Mouse (Mus musculus) heart, embryonic 14.5 days (tissue): ENCODE data around the gene Gm21974. TPM values are rescaled to one million over a fixed set of nuclear protein-coding genes. Genes with fewer than 3 reads are reported as not detected.

Experiments used
- ATAC-seq: fragments of 200-750 bp; cut with Nextera tagmentation; 2 replicates; pipeline ENCODE4 v1.8.0; 2017; ENCODE audit warnings: low read depth, moderate TSS enrichment; ENCODE audit not compliant: insufficient number of reproducible peaks, insufficient read depth, low FRiP score
- H3K27ac ChIP-seq, 2 experiments: fragments of 200-500 bp in 1 of 2; fragments of 300-500 bp in 1 of 2; sonication (generic) in 1 of 2; replicated peaks in 1 of 2; 2 replicates each; pipeline ENCODE4 v1.5.1; 2012 to 2014; ENCODE audit warnings: low read depth in 2 of 2, low read length in 2 of 2, control low read depth in 1 of 2, mild to moderate bottlenecking in 1 of 2, mixed read lengths in 1 of 2; ENCODE audit not compliant: control insufficient read depth in 1 of 2, insufficient read depth in 1 of 2
- H3K27me3 ChIP-seq: fragments of 300-500 bp; sonication (generic); 2 replicates; pipeline ENCODE4 v1.6.1; 2014; ENCODE audit warnings: mild to moderate bottlenecking, low read length, control low read depth; ENCODE audit not compliant: control insufficient read depth, insufficient read depth
- H3K36me3 ChIP-seq: fragments of 300-500 bp; sonication (generic); 2 replicates; pipeline ENCODE4 v1.6.1; 2014; ENCODE audit warnings: mild to moderate bottlenecking, control low read depth, low read length, mixed read lengths; ENCODE audit not compliant: control insufficient read depth, insufficient read depth
- H3K4me1 ChIP-seq, 2 experiments: fragments of 200-500 bp in 1 of 2; fragments of 300-500 bp in 1 of 2; sonication (generic) in 1 of 2; 2 replicates each; pipeline ENCODE4 v1.6.1; 2012 to 2014; ENCODE audit warnings: low read length in 2 of 2, control low read depth in 1 of 2, mixed read lengths in 1 of 2; ENCODE audit not compliant: control insufficient read depth in 2 of 2, insufficient read depth in 2 of 2
- H3K4me2 ChIP-seq: fragments of 300-500 bp; sonication (generic); 2 replicates; pipeline ENCODE4 v1.6.1; 2014; ENCODE audit warnings: mild to moderate bottlenecking, low read length
- H3K4me3 ChIP-seq, 2 experiments: fragments of 200-500 bp in 1 of 2; fragments of 300-500 bp in 1 of 2; sonication (generic) in 1 of 2; 2 replicates each; pipeline ENCODE4 v1.5.1; 2012 to 2014; ENCODE audit warnings: low read length in 2 of 2, mild to moderate bottlenecking in 2 of 2, control low read depth in 1 of 2, low read depth in 1 of 2, moderate library complexity in 1 of 2; ENCODE audit not compliant: control insufficient read depth in 1 of 2, insufficient read depth in 1 of 2
- H3K9ac ChIP-seq: fragments of 300-500 bp; sonication (generic); 2 replicates; pipeline ENCODE4 v1.6.1; 2014; ENCODE audit warnings: mild to moderate bottlenecking, low read length
- H3K9me3 ChIP-seq: fragments of 300-500 bp; sonication (generic); 2 replicates; pipeline ENCODE4 v1.6.1; 2016; ENCODE audit warnings: low read length, control low read depth; ENCODE audit not compliant: control insufficient read depth
- WGBS: fragments of 180-500 bp; shearing (Covaris S2); extraction: QIAGEN DNeasy Blood & Tissue Kit; methylation state at CpG from one replicate; pipeline ENCODE4 v1.1.7; 2014; 5-methylcytosine and 5-hydroxymethylcytosine counted together
- polyA plus RNA-seq: library from polyadenylated mRNA; unstranded; fragments of >200 nt; fragmentation: Nextera tagmentation; extraction: Ambion mirVana; gene quantifications from 2 replicates; pipeline ENCODE4 v1.2.1, GENCODE M21; 2014

Gene Gm21974
- polyA plus RNA-seq, 1 experiment from 2014 or later: not detected

DNA sequence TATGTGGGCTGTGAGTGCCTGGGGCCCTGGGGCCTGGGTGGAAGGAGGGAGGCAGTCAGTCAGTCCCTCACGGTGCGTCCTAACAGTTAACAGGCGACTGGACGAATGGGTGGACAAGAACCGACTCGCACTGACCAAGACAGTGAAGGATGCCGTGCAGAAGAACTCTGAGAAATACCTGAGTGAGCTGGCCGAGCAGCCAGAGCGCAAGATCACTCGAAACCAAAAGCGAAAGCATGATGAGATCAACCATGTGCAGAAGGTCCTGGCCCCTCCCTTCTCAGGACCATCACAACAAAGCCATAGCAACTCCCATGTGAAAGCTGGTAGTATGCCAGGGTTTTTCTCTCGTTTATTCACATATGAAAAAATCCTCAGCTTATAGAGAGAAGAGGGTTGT lies 20.0 kb upstream of the Gm21974 start:
- Histone ChIP-seq H3K4me2 (no peak overlapping the region), H3K27me3 (no peaks in the 10 kb centered on the region), H3K36me3 (peaks cover 39% of the 10 kb centered on the region), H3K9ac (no peak overlapping the region), H3K4me1 (peaks cover 2 to 8% of the 10 kb centered on the region in 2 experiments; a peak in 3 of 4 replicates), H3K4me3 (no peak overlapping the region), H3K9me3 (no peaks in the 10 kb centered on the region), H3K27ac (no peak overlapping the region)
- WGBS: 92% methylated on average over 12 of the region's 12 CpGs
- no peak for ATAC-seq

DNA sequence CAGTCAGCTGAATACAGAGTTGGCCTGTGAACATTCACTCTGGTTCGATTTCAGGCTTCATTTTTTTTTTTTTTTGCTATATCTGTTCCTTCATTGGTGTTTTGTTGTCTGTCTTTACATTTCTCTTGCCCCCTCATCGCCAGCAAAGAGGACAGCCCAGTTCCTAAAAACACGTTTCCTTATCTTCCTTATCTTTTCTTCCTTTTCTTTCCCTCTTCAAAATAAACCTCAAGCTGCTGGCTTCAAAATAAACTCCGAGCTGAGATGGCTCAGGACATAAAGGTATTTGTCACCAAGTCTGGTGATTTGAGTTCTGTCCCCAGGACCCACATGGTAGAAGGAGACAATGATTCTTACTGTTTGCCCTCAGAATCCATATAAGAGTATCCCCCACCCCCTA lies 17.7 kb upstream of the Gm21974 start:
- Histone ChIP-seq H3K27ac (peak overlapping the region in 1 of 2 experiments; percentile 80; a peak in 1 of 4 replicates), H3K9ac (peak overlapping the region; percentile 89), H3K9me3 (no peaks in the 10 kb centered on the region), H3K4me2 (peak overlapping the region; percentile 91), H3K36me3 (peaks cover 49% of the 10 kb centered on the region), H3K27me3 (no peaks in the 10 kb centered on the region), H3K4me1 (peaks cover 2 to 8% of the 10 kb centered on the region in 2 experiments; a peak in 3 of 4 replicates), H3K4me3 (peak overlapping the region; percentile 66 to 100)
- ATAC-seq: no peak
- WGBS: 15% methylated on average over 4 of the region's 4 CpGs

DNA sequence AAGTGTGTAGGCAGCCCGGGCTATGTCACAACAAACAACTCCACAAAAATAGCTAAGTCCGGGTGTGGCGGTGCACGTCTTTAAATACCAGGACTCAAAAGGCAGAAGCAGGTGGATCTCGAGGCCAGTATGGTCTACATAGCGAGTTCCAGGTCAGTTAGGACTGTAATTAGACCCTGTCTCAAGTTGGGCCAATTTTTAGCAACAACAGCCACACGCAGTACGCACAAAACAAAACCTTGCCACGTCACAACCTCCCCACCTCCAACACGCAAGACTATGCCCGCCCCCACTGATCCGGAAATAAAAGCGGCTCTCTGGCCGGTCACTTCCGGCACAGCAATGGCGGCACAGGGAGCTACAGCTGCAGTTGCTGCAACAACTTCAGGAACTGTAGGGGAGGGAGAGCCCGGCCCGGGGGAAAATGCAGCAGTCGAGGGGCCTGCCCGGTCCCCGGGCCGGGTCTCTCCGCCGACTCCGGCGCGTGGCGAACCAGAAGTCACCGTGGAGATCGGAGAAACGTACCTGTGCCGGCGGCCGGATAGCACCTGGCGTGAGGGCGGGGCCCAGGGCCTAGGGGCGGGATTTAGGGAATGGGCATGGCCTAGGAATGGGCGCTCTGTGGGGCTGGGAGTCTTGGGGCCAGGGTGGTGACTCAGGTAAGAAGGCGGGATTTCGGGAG lies 17.1 kb upstream of the Gm21974 start, which contains the start of gene Kat8:
Gene Kat8 (plus strand): TSS at position 327 of the 682 bp plus-strand sequence.
- peak; percentile 87 for ATAC-seq
- H3K9me3 ChIP-seq: no peaks in the 10 kb centered on the region
- no peaks in the 10 kb centered on the region for H3K27me3 ChIP-seq
- peak within 1 kb of the TSS; percentile 91 for H3K4me2 ChIP-seq
- peaks cover 2 to 8% of the 10 kb centered on the region in 2 experiments; a peak in 3 of 4 replicates for H3K4me1 ChIP-seq
- H3K27ac ChIP-seq: peak within 1 kb of the TSS; percentile 80 to 92
- peak within 1 kb of the TSS; percentile 66 to 100 for H3K4me3 ChIP-seq
- under 1% methylated on average over 40 of the region's 40 CpGs for WGBS
- H3K36me3 ChIP-seq: peaks cover 51% of the 10 kb centered on the region
- H3K9ac ChIP-seq: peak within 1 kb of the TSS; percentile 89

DNA sequence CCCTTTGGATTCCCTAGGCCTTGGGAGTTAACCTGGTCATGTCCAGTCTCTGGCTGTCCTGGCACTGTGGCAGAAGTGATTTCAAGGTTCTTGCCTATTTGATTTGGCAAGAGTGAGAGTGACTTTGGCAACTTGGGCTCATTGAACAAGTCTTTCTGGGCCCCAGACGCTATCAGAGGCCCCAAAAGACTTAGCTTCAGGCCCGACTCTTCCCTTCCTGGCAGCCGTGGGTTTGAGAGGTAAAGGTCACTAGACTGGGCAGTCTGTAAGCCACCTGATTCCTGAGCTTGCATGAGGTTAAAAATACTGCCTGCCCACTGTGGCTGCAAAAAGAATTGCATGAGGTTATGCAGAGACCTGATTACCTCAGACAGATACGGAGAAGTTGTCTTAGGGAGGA lies 13.4 kb upstream of the Gm21974 start:
- no peak for ATAC-seq

DNA sequence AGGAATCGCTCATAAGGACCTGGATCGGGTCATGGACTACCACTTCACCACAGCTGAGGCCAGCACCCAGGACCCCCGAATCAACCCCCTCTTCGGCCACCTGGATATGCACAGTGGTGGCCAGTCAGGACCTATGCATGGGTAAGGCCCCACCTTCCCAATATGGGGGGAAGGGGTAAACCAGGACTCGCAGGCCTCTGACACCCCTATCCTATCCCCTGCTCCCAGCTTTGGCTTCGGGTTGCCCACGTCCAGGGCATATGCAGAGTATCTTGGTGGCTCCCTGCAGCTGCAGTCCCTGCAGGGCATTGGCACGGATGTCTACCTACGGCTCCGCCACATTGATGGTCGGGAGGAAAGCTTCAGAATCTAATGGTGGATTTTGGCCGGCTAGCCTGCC lies 12.7 kb upstream of the Gm21974 start:
- H3K9ac ChIP-seq: no peak overlapping the region
- no peak for ATAC-seq
- H3K36me3 ChIP-seq: peaks cover 51% of the 10 kb centered on the region
- H3K4me3 ChIP-seq: no peak overlapping the region
- 93% methylated on average over 12 of the region's 12 CpGs for WGBS
- peaks cover 7 to 10% of the 10 kb centered on the region in 2 experiments for H3K4me1 ChIP-seq
- no peaks in the 10 kb centered on the region for H3K27me3 ChIP-seq
- H3K9me3 ChIP-seq: no peaks in the 10 kb centered on the region
- no peak overlapping the region for H3K27ac ChIP-seq
- no peak overlapping the region for H3K4me2 ChIP-seq

More for the DNA sequence above, 13.4 kb upstream of the Gm21974 start:
- H3K9ac ChIP-seq: no peak overlapping the region
- 84% methylated on average over 4 of the region's 4 CpGs for WGBS
- no peaks in the 10 kb centered on the region for H3K27me3 ChIP-seq
- no peak overlapping the region for H3K27ac ChIP-seq
- H3K4me3 ChIP-seq: no peak overlapping the region
- no peak overlapping the region for H3K4me2 ChIP-seq
- H3K4me1 ChIP-seq: peaks cover 7 to 14% of the 10 kb centered on the region in 2 experiments
- peaks cover 51% of the 10 kb centered on the region for H3K36me3 ChIP-seq
- no peaks in the 10 kb centered on the region for H3K9me3 ChIP-seq

DNA sequence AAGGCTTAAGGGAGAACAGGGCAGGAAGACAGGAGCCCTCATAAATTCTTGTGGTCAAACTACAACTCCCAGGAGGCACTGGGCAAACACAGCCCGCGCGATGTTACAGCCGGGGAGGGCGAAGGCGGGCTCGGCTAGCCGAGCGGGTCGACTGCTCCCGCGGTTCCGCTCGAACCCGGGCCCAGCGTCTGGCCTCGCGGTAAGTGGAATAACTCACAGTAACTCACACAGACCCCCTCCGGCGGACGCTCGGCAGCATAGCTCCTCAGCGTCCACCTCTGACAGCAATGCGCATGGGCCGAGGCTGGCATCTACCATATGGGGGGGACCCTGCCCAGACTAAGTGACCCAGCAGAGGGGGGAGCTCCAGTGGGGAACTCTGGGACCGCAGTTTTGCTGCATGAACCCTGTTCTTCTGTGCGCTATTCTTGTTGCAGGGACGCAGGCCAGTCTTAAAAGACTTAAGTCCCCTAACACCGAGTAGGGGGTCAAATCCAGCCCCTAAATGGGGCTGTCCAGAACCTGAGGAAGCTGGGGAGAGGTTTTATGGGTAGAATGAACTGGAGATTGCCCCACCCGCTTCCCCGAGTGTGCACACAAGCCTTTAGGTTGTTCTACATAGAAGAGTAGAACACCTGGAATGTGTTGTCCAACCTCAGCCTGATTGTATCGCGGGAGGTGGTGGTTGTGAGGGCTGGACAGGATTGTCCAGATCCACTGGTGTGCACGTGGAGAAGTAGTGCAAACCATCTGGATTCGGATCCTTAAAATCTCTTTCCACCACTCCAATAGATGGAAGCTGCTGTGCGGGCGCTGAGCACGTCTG lies 8.9 kb upstream of the Gm21974 start, which contains the start of gene Bckdk:
Gene Bckdk (plus strand): TSS at position 112 of the 826 bp plus-strand sequence.
- Histone ChIP-seq H3K4me1 (peaks cover 5 to 6% of the 10 kb centered on the region in 2 experiments; a peak in 3 of 4 replicates), H3K36me3 (peaks cover 41% of the 10 kb centered on the region), H3K4me3 (peak within 1 kb of the TSS; percentile 59 to 94), H3K9ac (peak within 1 kb of the TSS; percentile 79), H3K27me3 (no peaks in the 10 kb centered on the region), H3K4me2 (peak within 1 kb of the TSS; percentile 93), H3K9me3 (no peaks in the 10 kb centered on the region), H3K27ac (peak within 1 kb of the TSS; percentile 79 to 84)
- 9% methylated on average over 38 of the region's 38 CpGs for WGBS
- peak; percentile 78 for ATAC-seq

DNA sequence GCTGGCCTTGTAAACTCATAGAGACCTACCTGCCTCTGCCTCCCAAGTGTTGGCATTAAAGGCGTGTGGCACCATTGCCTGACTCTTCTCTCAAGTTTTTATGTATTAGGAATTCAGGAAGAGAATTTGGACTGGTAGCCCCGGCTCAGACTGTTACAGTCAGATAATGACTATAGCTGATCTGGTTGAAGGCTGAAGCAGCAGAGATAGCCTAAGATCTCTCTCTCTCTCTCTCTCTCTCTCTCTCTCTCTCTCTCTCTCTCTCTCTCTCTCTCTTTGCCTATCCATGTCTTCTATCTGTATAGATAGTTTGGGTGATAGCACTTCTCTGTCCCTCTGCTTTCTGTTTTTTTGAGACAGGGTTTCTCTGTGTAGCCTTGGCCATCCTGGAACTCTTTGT lies 6.5 kb upstream of the Gm21974 start:
- ATAC-seq: no peak

More for the DNA sequence above, 6.5 kb upstream of the Gm21974 start:
- Histone ChIP-seq H3K27me3 (no peaks in the 10 kb centered on the region), H3K4me2 (no peak overlapping the region), H3K9ac (no peak overlapping the region), H3K4me1 (peaks cover 5 to 6% of the 10 kb centered on the region in 2 experiments; a peak in 3 of 4 replicates), H3K27ac (no peak overlapping the region), H3K4me3 (no peak overlapping the region), H3K36me3 (peaks cover 17% of the 10 kb centered on the region), H3K9me3 (no peaks in the 10 kb centered on the region)
- WGBS: 74% methylated on average over 2 of the region's 2 CpGs
